Mouse (Mus musculus) inflammation-experienced regulatory T-cells, adult 6 months (primary cell): ENCODE measurements around the gene Irf4. TPM values are rescaled to one million over a fixed set of nuclear protein-coding genes. Genes with fewer than 3 reads are reported as not detected.

Experiments
- ATAC-seq: one replicate; pipeline ENCODE4 v1.8.0; 2017
- polyA plus RNA-seq, 3 experiments: library from polyadenylated mRNA; unstranded; fragments of 100-300 nt; shearing (Covaris generic); gene quantifications; one replicate each; pipeline ENCODE4 v1.2.1; 2017

Gene Irf4
- polyA plus RNA-seq, result 10 to 100 TPM; 17.4 to 19.8 (median 17.8) TPM

DNA sequence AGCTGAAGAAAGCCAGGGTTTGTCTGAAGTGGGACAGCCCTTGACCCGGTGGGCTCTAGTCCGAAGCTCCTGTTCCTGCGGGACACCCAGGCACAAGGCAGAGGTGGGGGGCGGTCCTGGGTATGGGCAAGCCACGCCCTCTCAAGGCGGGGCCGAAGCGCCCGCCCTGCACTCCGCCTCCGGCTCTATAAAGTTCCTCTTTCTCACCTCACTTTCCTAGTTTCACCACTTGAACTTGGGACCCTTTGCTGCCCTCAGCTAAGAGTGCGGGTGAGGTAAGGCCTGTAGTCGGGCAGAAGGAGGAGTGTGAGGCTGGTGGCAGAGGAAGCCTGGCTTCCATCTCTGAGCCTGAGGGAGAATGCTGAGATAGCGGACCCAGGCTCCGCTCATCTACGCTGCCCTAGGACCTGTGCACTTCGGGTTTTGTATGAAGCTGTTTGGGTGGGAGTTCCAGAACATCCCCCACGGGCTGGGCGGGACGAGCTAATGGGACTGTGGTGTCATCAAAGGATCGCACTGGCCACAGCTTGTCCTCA is at the start of gene Irf4:
Gene Irf4 (plus strand): TSS at position 206 of the 536 bp plus-strand sequence.
- ATAC-seq, result peak; percentile 36

DNA sequence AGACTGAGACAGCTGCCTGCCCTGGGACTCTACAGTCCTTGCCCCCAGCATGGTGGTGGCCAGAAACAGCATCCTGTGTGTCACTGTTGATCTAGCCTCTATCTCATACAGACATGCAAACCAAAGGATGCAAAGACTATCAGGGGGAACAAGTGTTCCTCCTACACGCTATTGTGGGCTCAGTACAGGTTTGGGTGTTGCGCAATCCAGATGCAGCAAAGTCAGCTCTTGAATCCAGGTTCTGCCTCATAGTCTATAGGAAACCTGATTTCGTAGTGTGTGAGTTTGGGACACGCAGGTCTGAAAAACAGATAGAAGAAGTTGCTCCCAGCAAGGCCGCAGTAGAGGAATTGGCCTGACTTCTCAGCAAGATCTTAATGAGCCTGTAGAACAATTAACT is 46.3 kb upstream of the Irf4 start:
- ATAC-seq, result no peak

DNA sequence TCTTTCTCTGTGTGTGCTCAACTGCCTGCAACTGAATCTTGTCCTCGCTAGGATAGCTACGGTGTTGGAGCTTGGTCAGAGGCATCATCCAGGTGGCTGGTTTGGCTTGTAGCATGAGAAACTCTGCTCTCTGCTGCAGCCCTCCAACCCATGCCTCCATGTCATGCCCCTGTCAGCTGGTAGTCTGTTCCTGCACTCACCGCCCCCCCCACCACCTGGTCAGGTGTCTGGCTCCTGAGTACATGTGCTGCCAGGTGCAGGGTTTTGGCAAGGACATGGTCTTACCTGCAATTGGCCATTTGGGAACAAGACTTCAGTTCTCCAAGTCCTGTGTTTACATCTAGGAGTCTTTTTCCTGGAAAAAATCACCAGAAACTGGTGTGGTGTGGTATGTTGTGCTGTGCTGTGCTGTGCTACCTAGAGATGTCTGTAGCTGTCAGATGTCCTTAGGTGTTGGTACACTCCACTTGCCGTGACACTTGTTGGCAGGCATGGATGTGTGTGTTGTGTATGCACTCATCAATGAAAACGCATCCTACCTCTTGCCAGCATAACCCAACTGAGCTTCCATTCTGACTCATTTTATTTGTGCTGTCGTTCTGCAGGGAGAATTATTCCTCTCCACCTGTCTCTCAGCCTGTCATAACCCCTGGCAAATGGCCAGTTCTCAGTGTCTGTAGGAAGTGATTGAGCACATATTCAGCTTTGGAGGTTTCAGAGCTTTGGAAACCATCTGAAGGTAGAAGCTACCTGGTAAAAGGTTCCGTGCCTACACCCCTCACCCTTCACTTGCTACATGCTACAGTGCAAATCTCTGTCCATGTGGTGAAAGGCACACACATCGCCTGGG is 44.6 kb upstream of the Irf4 start:
- no peak for ATAC-seq

DNA sequence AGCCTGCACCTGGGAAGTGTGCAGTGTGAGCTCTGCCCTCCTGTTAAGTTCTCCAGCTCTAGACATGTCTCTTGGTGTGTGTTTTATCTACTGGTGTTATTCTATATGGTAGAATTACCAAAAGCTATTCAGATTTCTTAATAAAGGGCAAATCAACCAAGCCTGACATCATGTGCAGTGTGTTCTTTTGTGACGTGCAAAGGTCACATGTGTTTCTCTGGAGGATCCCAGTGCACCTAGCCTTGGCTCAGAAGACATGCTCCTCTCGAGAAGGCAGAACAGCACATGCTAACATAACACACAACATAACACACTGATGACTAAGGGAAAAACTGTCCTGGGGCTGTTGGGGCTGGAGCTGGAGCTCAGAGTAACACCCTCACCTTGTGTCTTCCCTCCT is 38.0 kb upstream of the Irf4 start:
- no peak for ATAC-seq

DNA sequence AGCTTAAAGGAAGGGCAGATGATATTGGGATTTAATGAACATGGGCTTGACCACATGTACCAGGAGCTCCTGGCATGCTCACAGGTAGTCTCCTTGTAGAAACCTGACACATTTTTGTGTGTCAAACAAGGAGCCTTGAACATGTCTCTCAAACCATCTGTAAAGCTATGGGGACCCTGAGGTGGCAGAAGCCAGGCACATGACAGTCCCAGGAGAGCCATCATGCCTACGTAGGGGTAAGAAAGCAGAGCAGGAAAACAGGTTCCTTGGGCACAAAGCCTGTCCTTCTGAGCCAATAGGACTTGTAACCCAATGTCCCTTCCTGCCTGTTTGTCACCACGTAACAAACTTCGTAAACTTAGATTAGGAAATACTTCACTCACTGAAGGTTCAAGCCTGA is 37.3 kb upstream of the Irf4 start:
- ATAC-seq, result no peak

DNA sequence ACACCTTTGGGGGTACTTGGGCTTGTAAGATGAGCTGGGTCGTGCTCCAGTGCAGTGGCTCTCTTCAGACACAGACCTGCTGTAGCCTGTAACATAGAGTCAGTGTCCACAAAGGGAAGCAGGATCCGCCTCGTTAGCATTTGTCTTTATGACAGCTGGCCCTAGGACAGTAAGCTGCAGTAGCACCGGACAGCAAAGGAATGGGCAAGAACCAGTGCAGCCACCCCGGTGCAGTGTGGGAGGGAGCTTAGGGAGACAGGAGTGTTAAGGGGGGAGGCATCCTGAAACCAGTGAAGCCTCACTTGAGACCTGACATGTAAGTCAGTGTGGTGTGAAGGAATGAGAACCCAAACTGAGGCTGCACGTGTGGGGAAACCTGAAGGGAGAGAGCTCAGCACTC is 36.7 kb upstream of the Irf4 start:
- no peak for ATAC-seq

DNA sequence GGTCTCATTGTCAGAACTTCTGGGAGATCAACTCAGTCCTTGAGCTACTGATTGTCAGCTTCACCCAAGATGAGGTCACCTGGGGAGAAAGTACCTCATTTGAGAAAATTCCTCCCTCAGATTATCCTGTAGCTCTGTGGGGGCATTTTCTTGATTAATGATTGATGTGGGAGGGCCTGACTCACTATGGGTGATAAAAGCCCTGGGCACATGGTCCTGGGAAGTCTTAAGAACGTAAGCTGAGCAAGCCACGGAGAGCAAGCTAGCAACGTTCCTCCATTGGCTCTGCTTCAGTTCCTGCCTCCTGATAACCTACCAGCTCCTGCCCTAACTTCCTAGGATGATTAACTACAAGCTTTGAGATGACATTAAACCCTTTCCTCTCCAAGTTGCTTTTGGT is 35.4 kb upstream of the Irf4 start:
- no peak for ATAC-seq

DNA sequence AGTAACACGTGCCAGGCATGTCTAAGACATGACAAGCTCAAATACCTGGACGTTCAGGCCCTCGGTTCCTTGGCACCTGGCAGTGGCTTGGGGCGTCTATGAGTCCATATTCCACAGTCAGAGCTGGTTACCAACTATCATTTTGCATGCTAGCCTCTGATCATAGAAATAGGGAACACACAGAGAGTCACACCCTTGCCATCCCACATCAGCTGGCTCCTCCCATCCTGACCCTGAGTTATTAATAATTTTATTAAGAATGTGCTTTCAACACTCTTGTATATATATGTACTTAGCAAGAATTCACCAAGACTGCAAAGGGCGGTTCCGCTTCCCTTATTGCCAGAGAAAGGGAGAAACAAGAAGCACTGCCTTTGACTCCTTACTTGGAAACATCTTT is 34.5 kb upstream of the Irf4 start:
- ATAC-seq, result no peak

DNA sequence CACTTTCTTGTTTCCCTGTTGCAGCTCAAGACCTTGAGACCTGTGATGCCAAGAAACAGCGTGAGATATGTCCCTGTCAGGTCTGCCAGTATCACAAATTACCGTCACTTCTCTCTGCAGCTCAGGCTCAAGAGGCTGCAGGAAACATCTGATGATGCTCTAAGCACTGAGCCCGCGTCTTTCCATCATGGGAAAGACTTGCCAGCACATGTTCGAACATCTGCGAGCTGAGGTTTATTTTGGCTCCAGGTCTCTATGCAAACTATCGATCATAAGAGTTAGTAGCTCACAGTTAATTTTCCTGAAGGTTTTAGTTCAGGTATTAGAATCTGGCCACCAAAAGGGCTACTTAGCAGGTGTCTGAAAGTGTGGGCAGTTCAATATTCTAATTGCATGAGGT is 34.0 kb upstream of the Irf4 start:
- no peak for ATAC-seq

DNA sequence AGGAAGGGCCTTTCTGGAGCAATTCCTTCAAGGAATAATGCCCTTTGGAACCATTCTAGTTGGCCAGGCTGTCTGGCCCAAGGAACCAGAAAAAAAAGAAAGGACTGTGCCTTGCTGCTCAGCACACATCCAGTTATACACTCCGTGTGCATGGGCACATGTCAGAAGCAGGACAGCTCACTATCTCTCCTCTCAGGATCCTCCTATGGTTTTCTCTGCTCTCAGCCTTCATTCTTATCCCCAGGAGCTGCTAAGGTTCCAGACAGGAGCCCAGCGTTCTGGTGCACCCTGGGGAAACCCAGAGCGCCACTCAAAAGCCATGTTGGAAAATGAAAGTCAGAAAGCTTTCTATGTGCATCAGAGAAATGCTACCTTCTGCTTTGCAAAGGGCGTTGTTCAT is 33.5 kb upstream of the Irf4 start:
- no peak for ATAC-seq

DNA sequence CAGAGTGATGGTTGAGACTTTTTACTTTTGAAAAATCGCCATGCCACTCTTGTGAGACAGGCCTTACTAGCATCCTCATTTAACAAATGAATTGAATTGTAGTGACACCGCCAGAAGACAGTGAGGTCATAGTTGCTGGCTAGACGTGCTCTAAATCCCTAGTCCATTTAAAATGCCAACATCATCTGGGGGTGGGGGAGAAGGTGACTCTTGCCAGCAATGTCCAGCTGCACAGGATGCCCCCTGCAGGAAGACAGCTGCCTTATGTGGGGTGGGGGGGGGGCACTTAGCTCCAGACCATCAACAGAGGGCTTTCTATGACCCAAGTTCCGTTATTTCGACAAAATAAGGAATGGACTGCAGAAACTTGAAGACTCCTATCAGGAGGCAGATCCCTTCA is 32.4 kb upstream of the Irf4 start:
- no peak for ATAC-seq

DNA sequence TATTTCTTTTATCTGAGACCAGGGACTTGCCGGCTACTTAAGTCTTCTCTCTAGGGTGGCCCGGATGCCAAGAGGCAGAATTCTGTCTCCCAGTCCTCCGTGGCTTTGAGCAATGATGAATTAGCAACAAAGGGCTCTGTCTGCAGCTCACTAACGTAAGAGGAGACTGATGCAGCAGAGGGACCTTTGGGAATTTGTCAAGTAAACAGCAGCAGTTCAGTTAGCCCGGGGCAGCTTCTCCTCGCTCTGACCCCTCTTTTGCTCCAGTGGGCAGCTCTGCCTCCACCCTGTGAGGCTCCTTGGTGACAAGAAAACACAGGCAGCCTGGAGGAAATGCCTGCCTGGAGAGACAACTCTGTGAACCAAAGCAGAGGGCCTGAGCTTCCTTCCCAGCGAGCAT is 26.4 kb upstream of the Irf4 start:
- ATAC-seq, result no peak

DNA sequence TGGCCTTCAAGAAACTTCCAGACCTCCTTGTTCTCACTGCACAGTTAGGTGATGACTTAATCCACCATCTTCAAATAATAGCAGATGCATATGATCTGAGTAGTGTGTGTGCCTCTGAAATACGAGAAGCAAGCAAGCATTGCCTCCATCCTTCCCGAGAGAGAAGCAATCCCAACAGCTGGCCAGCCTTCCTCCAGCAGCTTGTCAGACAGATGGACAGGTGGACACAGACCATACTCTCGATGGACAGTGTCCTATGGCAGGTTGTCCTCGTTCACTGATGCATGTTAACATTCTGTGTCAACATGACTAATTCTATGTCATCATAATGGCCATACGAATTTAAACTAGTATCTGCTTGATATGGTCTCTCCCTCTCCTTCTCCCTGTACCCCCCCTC is 25.8 kb upstream of the Irf4 start:
- ATAC-seq, result no peak

DNA sequence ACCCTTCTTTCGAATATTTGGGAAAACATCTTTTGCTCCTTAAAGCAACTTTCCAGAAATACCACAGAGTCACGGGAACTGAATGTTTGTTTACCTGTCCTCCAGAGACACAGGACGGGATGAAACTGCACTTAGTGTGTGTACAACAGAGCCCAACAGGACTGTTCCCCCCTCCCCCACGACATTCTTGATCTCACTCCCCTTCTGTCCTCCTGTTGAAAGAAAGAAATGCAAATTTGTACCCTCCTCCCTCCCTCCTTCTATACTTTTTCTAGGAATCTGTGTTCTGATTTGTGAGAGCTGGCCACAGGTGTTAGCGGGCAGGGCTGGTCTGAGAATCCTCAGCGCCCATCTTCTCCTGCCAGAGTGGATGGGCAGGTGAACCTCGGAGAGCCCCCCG is 25.2 kb upstream of the Irf4 start:
- ATAC-seq, result no peak

DNA sequence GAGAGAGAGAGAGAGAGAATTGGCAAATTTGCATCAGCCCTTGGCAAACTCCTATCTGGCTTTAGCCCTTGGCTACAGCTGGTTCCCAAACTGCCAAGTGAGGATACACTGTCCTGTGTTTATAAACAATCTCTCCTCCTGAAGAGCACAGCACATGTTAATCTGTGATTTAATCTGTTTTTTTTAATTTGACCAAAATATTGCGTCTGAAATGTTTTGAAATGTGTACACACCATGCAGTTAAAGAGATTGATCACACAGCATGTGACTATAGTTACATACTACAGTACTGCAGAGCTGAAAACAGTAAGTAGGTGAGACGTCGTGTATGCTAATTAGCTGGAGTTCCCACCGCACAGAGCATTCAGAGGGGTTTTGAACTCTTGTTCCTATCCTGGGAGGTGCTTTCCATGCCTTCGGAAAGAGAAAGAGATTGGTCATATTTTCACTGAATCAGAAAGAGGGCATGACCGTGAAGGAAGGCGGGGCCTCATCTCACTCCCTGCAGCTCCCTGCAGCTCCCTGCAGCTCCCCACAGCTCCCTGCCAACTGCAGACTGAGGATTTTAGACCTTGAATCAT is 24.2 kb upstream of the Irf4 start:
- no peak for ATAC-seq

DNA sequence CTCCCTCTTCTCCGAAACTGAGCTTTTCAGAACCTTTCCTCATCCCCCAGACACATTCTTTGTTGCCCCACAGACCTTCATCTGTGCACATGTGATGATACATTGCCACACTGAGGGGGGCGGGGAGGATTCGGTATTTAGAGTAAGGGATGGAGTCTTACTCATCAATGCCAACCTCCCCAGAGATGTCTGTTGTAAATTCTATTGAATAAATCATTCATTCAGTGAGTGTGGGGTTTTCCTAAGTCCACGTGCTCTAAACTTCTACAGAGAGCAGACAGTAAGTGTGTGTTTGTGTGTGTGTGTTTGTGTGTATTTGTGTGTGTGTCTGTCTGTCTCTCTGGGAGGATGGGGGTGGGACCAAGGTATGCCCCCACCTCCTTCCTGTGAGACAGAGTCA is 22.1 kb upstream of the Irf4 start:
- no peak for ATAC-seq

DNA sequence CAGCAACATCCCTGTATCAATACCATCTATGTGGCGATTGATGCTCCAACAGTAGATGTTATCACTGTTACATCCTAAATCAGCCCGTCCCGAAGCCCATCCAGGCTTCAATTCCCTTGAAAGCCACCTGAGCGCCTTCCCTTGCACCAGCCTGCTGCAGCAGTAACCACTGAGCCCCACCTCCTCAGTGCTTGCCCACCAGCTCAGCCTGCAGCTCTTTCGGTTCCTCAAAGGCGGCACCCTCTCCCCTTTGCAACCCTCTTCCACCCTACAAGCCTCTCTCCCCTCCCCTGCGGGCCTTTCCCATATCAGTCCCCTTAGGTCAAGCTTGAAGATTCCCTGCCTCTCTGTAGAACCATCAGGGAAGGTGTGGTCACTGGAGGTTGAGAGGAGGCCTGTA is 20.9 kb upstream of the Irf4 start:
- ATAC-seq, result no peak

DNA sequence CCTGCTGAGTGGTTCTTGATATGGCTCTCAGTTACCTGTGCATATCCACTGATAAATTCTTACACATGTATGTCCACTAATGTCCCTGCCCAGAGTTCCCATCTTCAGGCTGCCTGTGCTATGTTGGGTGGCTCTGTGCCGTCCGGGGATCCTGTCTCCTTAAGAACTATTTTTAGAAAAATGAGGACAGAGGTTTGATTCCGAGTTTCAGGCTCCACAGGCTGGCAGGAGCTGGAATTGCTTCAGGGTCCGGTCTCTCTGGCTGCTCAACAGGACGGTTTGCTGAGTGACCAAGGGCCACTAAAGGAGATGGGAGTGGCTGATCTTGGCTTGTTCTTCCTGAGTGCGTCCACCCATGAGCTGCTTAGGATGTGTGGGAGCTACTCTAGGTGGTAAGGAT is 19.8 kb upstream of the Irf4 start:
- no peak for ATAC-seq

DNA sequence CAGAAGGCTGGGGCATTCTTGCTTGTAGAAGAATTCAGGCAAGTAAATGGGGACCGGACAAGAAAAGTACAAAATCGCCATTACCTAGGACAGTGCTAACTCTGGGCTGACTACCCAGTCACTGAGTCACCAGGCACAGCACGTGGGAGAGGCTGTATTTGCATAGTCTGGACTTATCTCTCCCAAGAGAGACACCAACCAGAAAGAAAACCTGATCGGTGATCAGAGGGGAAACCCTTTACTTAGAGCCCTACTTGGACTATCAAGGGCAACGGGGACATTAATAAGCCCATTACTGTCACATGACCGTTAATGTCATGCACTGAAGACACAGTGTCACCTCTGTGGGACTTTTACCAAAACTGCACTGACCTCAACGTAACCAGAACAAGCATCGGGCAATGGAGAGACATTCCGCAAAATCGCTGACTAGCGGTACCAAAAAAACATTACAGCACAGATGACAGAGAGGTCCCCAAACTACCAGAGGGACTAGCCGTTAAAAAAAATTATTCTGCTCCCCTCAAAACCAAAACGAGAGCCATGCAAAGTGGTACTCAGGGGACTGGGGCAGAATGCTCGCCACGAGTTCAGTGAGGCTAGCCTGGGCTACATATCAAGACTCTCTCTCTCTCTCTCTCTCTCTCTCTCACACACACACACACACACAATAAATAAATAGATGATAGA is 18.8 kb upstream of the Irf4 start:
- ATAC-seq, result no peak

DNA sequence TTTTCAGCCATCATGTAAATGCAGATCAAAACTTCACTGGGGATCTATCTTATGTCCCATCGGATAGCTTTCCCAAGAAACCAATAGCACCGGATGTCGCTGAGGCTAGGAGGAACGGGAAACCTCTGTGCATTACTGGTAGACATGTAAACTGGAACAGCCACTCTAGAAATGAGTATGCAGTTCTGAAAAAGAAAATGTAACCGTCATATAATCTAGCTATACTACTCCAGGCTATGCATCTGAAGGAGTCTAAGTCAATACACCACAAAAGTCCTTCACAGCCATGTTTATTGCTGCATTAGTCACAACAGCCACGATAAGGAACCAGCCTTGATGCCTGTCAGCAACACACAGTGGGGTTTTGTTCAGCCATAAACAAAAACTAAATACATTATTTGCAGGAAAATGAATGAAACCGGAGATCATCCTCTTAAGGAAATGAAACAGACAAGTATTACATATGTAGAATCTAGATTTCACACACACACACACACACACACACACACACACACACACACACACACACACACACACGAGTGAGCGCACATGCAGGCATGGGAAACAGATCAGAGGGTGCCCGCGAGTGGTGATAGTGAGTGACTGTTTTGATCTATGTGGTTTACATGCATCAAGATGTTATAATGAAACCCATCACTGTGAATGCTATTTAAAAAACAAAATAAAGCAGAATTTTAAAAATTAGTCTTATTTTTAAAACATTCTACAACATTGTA is 16.1 kb upstream of the Irf4 start:
- peak; percentile 41 for ATAC-seq

DNA sequence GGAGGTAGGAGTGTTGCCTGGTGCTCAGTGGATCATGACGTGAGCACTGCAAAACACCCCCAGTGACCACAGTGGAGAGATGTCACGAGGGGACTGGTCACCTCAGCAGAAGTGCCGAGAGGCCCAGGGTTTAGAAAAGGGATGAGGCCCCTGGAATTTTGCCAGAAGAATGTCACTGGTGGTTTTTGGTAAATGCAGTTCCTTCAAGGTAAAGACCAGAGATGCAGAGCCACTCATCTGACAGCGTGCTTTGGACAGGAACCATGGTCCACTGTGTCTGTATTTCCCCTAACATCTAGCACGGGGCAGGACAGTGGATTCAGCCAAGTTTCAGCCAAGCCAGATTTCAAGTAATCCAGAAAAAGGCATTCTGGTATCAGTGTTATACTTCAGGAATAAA is 12.3 kb upstream of the Irf4 start:
- no peak for ATAC-seq

DNA sequence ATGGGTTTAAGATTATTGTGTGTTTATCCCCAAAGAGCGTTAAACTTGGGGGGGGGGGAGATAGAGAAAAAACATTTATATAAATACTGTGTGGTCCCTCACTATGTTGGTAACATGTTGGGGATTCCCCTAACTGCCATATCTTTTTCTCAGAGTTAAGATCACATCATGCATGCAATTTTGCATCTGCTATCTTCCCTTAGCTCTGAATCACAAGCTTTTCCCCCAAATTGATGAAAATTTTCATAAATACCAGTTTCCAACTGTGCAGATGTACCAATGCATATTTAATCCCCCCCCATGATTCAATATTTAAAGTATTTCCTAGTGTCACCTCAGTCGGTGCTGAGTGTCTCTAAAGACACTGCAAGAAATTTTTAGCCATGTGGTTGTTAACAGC is 11.8 kb upstream of the Irf4 start:
- no peak for ATAC-seq

DNA sequence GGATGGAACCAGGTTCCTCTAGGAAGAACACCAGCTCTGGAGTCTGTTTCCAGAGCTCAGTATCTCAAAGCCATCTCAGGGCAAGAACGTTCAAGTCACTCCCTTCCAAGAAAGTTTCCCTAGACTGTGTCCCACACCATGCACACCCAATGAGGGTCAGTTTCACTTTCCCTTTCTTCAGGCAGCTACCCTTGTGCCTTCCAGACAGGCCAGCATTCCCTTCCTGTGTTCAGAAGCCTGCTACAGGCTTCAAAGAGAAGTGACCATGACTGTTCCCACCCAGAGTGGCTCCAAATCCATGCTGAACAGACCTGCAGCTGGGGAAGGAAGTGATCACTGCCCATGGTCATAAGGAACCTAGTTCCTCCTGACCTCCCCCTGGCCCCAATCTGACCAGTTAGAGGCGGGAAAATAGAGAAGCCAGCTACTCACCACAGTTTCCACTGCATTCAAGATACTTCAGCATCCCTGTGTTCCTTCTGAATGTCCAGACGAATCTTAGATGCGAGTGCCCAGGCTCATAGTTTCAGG is 10.7 kb upstream of the Irf4 start:
- no peak for ATAC-seq
